Mouse (Mus musculus) mouse embryonic stem cell (cell line): ENCODE measurements at regions not wholly inside any gene's neighbourhood (a gene's known extent, or its start where the extent isn't known, plus 50 kb on each side); places are given as distances from the start of the nearest gene placed in this dataset.
"Not testable (repeated sequence)": the region's sequence is repeated elsewhere in the genome, so short reads cannot be mapped to it uniquely, and the experiment has no call there.

Experiments
- in situ Hi-C, 2 experiments: fragments of 300-500 bp; cut with MboI; formaldehyde crosslinking; loops; 1 replicate in 1 of 2; 3 replicates in 1 of 2; pipeline ENCODE4 v1.14.3; 2019 to 2020; ENCODE audit warnings: low sequenced_read_pairs in 2 of 2, low pct_unique_long_range_greater_than_20kb in 1 of 2, mixed read lengths in 1 of 2; ENCODE audit not compliant: unreplicated experiment in 1 of 2

- in situ Hi-C loops: no loop called here
Measured at GRCm38 (mm10) chr11:12589757-12590373, 125.1 kb upstream of the Cobl start.

GRCm38 (mm10) chr11:12584851-12585680, 120.3 kb upstream of the Cobl start:
- in situ Hi-C loops: not testable (repeated sequence)

- in situ Hi-C loops: no loop called here
Measured at GRCm38 (mm10) chr11:12578999-12579576, 114.3 kb upstream of the Cobl start.

- in situ Hi-C loops: no loop called here
Measured at GRCm38 (mm10) chr11:12559663-12560062, 94.9 kb upstream of the Cobl start.

GRCm38 (mm10) chr11:12558995-12559633, 94.4 kb upstream of the Cobl start:
- in situ Hi-C loops: no loop called here

GRCm38 (mm10) chr11:12558176-12558575, 93.4 kb upstream of the Cobl start:
- in situ Hi-C loops: no loop called here

GRCm38 (mm10) chr11:12545771-12546170, 81.0 kb upstream of the Cobl start:
- in situ Hi-C loops: loop anchor here (25.0 kb wide), 3 partner anchors 308 to 733 kb away; partner anchors contain the start of genes Fignl1 (in 2 of the 2) and Grb10 (in 2 of the 2)

GRCm38 (mm10) chr11:12543042-12543441, 78.3 kb upstream of the Cobl start:
- in situ Hi-C loops: loop anchor here (25.0 kb wide), 3 partner anchors 306 to 731 kb away; partner anchors contain the start of genes Fignl1 (in 2 of the 2) and Grb10 (in 2 of the 2)

GRCm38 (mm10) chr11:12540333-12540870, 75.6 kb upstream of the Cobl start:
- in situ Hi-C loops: loop anchor here (25.0 kb wide), 3 partner anchors 303 to 728 kb away; partner anchors contain the start of genes Fignl1 (in 2 of the 2) and Grb10 (in 2 of the 2)

- in situ Hi-C loops: loop anchor here (25.0 kb wide), 3 partner anchors 298 to 723 kb away; partner anchors contain the start of genes Fignl1 (in 2 of the 2) and Grb10 (in 2 of the 2)
Measured at GRCm38 (mm10) chr11:12535063-12535462, 70.3 kb upstream of the Cobl start.

- in situ Hi-C loops: loop anchor here (25.0 kb wide), 3 partner anchors 295 to 720 kb away; partner anchors contain the start of genes Fignl1 (in 2 of the 2) and Grb10 (in 2 of the 2)
Measured at GRCm38 (mm10) chr11:12532288-12532687, 67.5 kb upstream of the Cobl start.

GRCm38 (mm10) chr11:12522063-12522462, 57.3 kb upstream of the Cobl start:
- in situ Hi-C loops: not testable (repeated sequence)

GRCm38 (mm10) chr11:12521286-12521685, 56.5 kb upstream of the Cobl start:
- in situ Hi-C loops: no loop called here

GRCm38 (mm10) chr11:12516374-12516773, 51.6 kb upstream of the Cobl start:
- in situ Hi-C loops: loop anchor here (10.0 kb wide), 1 partner anchor 142 kb away; no protein-coding TSS in a partner anchor
